Mouse (Mus musculus) heart, postnatal 10 days (tissue): ENCODE results near the gene Atxn2. TPM values are rescaled to one million over a fixed set of nuclear protein-coding genes. Genes with fewer than 3 reads are reported as not detected.

ENCODE experiments used
- DNase-seq, 2 experiments: peaks; one replicate each; pipeline ENCODE4 v3.0.0; 2021
- intact Hi-C: fragments of 180-260 bp; cut with DNase I; formaldehyde crosslinking; loops from one replicate; pipeline ENCODE4 v1.15.1; 2025
- total RNA-seq, 2 experiments: library from RNA; stranded (reverse); gene quantifications; 2 replicates each; pipeline ENCODE4 v1.2.3; 2021

Atxn2 gene
- total RNA-seq, 2 experiments from 2014 or later = 173 to 177 TPM

- intact Hi-C loops = no loop called here
These were observed 48.8 kb downstream of the Atxn2 start for GRCm38 (mm10) chr5:121759921-121760320.

GRCm38 (mm10) chr5:121761459-121761858 is 50.3 kb downstream of the Atxn2 start:
- no peak for DNase-seq
- intact Hi-C loops = no loop called here

More at GRCm38 (mm10) chr5:121759921-121760320, 48.8 kb downstream of the Atxn2 start:
- no peak for DNase-seq

GRCm38 (mm10) chr5:121762949-121763348 is 51.8 kb downstream of the Atxn2 start:
- intact Hi-C loops = no loop called here

GRCm38 (mm10) chr5:121765020-121765419 is 53.9 kb downstream of the Atxn2 start:
- no peak for DNase-seq
- intact Hi-C loops = no loop called here

More at GRCm38 (mm10) chr5:121762949-121763348, 51.8 kb downstream of the Atxn2 start:
- no peak for DNase-seq

GRCm38 (mm10) chr5:121766038-121766773 is 55.1 kb downstream of the Atxn2 start:
- intact Hi-C loops = no loop called here
- no peak for DNase-seq

- intact Hi-C loops = no loop called here
- no peak for DNase-seq
These were observed 56.4 kb downstream of the Atxn2 start for GRCm38 (mm10) chr5:121767564-121767963.

- DNase-seq = peak; percentile 52 to 58
- intact Hi-C loops = no loop called here
These were observed 58.7 kb downstream of the Atxn2 start for GRCm38 (mm10) chr5:121769827-121770226.

- intact Hi-C loops = no loop called here
- DNase-seq = no peak
These were observed 60.5 kb downstream of the Atxn2 start for GRCm38 (mm10) chr5:121771611-121772010.

GRCm38 (mm10) chr5:121778485-121779119 is 67.5 kb downstream of the Atxn2 start:
- DNase-seq = peak in 1 of 2 experiments; percentile 9
- intact Hi-C loops = no loop called here

- intact Hi-C loops = no loop called here
- DNase-seq = no peak
These were observed 69.0 kb downstream of the Atxn2 start for GRCm38 (mm10) chr5:121780180-121780579.

GRCm38 (mm10) chr5:121782467-121782866 is 71.3 kb downstream of the Atxn2 start:
- intact Hi-C loops = no loop called here
- DNase-seq = no peak

GRCm38 (mm10) chr5:121783862-121784500 is 72.8 kb downstream of the Atxn2 start:
- peak; percentile 39 to 52 for DNase-seq
- intact Hi-C loops = no loop called here

- no peak for DNase-seq
- intact Hi-C loops = loop anchor here (10.0 kb wide), 1 partner anchor 54 kb away; the partner anchor contains the start of gene Pheta1
These were observed 79.9 kb downstream of the Atxn2 start for GRCm38 (mm10) chr5:121791026-121791425.

GRCm38 (mm10) chr5:121795800-121796199 is 84.7 kb downstream of the Atxn2 start:
- intact Hi-C loops = loop anchor here (10.0 kb wide), 1 partner anchor 49 kb away; the partner anchor contains the start of gene Pheta1
- peak in 1 of 2 experiments; percentile 18 for DNase-seq

GRCm38 (mm10) chr5:121798447-121798846 is 87.3 kb downstream of the Atxn2 start:
- intact Hi-C loops = loop anchor here (10.0 kb wide), 1 partner anchor 46 kb away; the partner anchor contains the start of gene Pheta1

GRCm38 (mm10) chr5:121807186-121807585 is 96.0 kb downstream of the Atxn2 start:
- peak in 1 of 2 experiments; percentile 16 for DNase-seq

More at GRCm38 (mm10) chr5:121798447-121798846, 87.3 kb downstream of the Atxn2 start:
- DNase-seq = no peak

GRCm38 (mm10) chr5:121808202-121808601 is 97.1 kb downstream of the Atxn2 start:
- intact Hi-C loops = no loop called here
- DNase-seq = no peak

More at GRCm38 (mm10) chr5:121807186-121807585, 96.0 kb downstream of the Atxn2 start:
- intact Hi-C loops = no loop called here

GRCm38 (mm10) chr5:121809667-121810224 is 98.6 kb downstream of the Atxn2 start:
- intact Hi-C loops = no loop called here
- peak; percentile 64 to 72 for DNase-seq

- intact Hi-C loops = no loop called here
- peak in 1 of 2 experiments; percentile 8 for DNase-seq
These were observed 99.4 kb downstream of the Atxn2 start for GRCm38 (mm10) chr5:121810331-121811151.

GRCm38 (mm10) chr5:121811485-121811931 is 100.4 kb downstream of the Atxn2 start:
- DNase-seq = no peak
- intact Hi-C loops = no loop called here
